Mouse (Mus musculus) ovary, postnatal 10 days (tissue): ENCODE results near the gene Zfp462.
"Not testable (repeated sequence)": the region's sequence is repeated elsewhere in the genome, so short reads cannot be mapped to it uniquely, and the experiment has no call there.

Experiments used
- DNase-seq: peaks from one replicate; pipeline ENCODE4 v3.0.0; 2022; ENCODE audit warnings: low spot score

The Zfp462 gene

DNA sequence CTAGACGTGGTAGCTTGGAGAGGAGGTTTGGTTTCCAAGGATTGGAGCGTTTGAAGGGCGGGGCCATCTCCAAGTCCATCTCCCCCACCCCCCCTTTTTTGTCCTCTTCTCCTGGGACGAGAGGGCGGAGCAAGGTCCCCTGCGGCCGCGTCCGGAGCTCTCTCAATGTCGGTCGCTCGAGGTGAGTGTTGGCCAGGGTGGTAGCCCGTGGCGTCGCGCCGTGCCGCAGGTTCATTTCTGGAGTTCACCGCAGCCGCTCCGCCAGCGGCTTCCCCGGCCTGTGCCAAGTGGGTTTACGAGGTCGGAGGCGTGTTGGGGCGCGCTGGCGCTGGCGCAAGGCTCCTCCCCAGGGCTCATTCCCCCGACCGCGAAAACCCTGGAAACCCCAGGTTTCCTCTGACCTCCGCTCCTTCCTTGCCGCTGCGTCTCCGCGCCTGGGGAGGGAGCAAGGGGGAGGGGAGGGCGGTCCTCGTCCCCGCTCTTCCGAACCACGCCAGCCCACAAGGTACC, at the start of gene Zfp462:
Zfp462 (plus strand) TSS at position 128 of the 510 bp plus-strand sequence.
- no peak for DNase-seq

DNA sequence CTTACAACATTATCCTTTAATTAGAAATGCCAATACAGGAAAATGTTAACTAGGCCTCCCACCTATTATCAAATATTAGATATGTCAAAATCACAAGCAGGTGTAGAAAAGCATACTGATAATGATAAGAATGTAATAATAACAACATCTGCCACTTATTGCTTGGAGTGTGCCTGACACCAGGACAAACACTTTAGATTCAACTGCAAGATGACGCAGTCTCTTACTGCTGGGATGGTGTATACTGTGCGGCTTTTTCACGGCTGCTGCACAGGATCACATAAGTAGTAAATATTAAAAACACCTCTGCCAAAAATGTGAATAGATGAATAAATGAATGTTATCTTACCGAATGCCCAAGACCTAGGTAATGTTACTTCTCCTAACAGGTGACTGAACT, 48.8 kb upstream of the Zfp462 start:
- DNase-seq: no peak

DNA sequence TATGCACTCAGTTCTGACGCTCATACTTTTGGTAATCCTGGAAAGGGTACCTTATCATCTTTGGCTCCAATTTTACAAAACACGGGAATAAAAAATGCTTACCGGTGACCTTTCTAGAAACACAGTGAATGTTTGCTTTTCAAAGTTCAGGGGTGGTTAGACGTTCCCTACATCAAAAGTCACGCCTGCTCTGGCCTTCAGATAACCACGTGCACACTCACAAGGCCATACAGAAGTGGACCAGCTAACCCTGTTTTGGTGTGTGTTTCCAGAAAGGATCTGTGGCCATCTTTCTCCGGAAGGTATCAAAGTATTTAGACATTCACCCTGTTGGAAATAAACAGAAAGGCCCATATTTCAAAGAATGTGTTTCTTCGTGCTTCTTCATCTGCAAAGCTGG, 40.2 kb upstream of the Zfp462 start:
- no peak for DNase-seq

DNA sequence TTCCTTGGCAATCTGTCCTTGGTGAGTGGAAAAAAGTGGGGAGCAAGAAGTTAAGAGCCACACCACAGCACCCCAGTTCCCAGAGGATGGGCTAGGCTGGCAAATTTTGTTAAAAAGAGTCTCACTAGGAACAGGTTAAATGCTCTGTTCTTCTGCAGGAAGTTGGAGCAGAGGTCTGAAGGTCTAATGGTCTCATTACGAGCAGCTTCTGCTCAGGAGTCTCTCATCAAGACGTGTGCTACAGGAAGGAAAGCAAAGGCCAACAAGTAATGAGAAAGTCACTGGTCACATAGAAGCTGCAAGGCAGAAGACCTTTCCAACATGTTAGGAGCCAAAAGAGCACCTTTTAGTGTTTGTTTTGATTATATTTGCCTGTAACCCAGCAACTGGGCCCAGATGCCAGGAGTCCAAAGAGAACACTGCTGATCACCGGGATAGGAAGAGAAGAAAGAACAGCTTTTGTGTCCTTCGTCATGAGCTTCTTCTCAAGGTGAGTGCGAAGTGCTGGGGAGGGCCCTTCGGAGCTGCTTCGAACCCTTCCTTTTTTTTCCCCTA, 39.4 kb upstream of the Zfp462 start:
- DNase-seq: no peak

DNA sequence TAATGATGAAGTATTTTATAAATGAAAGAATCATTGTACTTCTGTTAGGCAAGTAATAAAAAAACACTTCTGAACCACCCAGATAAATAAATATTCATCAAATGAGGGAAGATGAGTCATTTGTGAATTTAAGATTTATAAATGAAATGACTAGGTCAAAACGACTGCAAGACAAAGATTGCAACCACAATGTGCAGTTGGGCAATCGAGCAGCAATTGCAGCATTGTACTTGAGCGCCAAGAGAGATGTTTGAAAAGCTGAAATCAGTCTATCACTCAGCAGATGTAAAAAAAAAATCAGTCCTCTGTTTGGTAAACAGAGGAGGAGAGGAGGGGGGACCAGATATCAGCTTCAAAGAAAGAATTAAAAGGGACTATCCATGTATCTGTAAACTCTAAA, 34.5 kb upstream of the Zfp462 start:
- DNase-seq: no peak

DNA sequence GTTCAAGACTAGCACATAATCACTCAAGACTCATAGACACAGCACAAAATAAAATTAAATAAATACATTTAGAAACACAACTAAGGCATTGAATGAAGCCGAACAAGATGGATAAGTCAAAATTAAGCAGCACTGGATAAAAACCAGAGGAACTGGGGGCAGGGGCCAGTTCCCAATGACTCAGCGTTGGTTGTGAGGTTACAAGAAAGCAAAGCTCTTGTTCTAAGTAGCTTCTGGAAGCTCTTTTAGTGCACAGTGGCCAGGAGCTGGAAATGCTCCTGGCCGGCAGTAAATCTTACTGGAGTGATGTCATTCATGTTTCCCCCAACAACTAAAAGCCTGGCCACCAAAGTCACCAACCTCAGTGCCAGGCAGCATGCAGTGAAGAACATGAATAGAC, 26.6 kb upstream of the Zfp462 start:
- no peak for DNase-seq

DNA sequence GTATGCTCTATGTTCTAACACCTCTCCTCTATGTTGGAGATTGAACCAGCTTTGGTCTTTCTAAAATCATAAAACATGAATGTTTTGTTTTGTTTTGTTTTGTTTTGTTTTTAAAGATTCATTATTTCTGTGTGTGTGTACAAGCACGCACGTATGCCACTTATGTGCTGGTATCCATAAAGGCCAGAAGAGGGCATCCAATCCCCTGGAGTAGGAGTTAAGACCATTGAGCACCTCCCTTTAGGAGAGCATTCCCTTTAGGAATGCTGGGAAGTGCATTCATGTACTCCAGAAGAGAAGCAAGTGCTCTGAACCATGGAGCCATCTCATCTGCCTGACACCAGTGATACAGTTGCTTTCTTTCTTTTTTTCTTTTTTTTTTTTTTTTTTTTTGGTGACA, 21.5 kb upstream of the Zfp462 start:
- no peak for DNase-seq

DNA sequence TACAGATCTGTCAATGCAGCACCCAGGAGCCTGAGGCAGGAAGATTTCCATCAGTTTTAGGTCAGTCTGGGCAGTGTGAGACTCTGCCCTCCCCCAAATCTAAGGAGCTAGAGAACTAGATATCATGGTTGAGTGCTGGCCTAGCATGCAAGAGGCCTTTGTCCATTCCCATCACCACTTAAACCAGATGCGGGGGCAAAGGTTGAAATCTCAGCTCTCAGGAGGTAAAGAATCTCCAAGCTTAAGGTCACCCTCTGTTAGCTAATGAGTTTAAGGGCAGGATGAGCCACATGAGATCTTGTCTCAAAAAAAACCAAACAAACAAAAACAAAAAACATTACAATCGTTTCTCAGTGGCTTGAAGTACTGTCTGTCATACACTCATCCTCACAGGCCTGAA, 20.5 kb upstream of the Zfp462 start:
- DNase-seq: no peak

DNA sequence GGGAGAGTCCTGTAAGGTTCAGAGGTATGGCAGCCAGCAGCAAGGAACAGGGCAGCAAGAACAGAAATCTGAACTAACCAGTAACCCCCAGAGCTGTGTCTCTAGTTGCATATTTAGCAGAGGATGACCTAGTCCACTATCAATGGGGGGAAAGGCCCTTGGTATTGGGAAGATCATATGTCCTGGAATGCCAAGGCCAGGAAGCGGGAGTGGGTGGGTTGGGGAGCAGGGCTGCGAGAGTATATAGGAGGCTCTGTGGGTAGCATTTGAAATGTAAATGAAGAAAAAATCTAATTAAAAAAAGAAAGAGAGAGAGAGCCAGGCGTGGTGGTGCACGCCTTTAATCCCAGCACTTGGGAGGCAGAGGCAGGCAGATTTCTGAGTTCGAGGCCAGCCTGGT, 18.4 kb upstream of the Zfp462 start:
- DNase-seq: not testable (repeated sequence)

DNA sequence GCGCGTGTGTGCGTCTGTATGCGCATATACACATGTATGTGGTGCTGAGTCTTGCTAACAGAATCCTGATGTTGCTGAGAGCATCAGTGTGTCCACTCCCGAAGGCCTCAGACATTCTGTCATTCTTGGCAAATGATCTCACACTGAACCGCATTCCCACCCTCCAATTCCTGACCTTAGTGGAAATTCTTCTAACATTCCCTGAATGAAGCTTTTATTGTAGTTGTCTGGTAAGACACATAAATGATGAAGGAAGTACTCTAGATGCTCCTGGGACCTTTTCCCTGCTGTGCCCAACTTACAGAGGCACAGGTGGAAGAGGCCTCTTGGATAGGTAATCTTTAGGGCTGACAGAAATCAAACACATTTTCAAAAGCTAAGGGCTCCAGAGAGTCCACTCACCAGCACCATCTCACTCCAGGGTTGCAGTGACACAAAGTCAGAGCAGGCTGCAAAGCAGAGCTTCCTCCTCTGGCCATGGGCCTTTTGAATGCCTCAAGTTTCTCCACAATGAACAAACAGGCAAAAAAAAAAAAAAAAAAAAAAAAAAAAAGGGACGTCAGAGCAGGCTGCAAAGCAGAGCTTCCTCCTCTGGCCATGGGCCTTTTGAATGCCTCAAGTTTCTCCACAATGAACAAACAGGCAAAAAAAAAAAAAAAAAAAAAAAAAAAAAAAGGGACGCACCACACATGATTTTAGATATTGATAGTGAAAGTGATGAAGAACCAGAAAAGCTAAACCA, 17.4 kb upstream of the Zfp462 start:
- DNase-seq: not testable (repeated sequence)

DNA sequence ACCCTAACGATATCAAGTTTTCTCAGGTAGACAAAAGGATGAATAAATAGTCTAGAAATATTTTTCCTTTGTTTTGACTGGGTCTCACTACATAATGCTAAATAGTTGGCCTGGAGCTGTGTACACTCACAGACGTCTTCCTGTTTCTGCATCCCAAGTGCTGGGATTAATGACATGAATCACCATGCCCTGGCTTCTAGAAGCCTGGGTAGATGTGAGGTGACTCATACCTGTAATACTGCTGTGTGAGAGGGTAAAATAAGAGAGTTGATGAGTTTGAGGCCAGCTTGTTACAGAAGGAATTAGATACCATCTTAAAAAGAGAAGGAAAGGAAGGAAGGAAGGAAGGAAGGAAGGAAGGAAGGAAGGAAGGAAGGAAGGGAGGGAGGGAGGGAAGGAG, 15.2 kb upstream of the Zfp462 start:
- DNase-seq: no peak

DNA sequence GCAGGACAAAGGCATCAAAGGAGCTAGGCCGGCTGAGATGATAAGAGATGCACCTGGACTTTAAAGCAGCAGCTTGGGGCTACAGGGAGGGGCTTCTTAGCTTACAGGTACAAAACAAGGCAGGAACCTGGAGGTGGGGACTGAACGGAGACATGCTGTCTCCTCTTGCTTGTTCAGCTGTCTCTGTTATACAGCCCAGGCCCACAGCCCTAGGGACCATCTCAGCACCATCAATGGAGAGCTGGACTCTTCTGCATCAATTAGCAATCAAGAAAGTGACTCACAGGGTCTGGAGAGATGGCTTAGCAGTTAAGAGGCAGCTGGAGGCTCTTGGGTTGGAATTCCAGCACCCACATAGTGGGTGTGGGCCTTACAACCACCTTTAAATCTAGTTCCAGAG, 12.2 kb upstream of the Zfp462 start:
- DNase-seq: no peak

DNA sequence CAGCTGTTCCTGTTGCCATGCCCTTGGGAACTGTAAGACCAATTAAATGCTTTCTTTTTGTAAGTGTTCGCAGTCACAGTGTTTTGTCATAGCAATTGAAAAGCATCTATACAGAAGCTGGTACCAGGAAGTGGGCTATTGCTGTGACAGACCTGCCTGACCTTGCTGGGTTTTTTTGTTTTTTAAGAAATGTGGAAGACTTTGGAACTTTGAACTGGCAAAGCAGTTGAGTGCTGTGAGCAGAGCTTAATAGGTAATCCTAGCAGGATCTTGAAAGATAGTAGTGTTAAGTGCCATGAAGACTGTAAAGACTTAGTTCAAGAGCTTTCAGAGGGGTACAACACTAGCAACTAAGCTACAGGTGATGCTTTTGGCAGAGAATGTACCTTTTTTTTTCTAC, 7.7 kb upstream of the Zfp462 start:
- DNase-seq: no peak

DNA sequence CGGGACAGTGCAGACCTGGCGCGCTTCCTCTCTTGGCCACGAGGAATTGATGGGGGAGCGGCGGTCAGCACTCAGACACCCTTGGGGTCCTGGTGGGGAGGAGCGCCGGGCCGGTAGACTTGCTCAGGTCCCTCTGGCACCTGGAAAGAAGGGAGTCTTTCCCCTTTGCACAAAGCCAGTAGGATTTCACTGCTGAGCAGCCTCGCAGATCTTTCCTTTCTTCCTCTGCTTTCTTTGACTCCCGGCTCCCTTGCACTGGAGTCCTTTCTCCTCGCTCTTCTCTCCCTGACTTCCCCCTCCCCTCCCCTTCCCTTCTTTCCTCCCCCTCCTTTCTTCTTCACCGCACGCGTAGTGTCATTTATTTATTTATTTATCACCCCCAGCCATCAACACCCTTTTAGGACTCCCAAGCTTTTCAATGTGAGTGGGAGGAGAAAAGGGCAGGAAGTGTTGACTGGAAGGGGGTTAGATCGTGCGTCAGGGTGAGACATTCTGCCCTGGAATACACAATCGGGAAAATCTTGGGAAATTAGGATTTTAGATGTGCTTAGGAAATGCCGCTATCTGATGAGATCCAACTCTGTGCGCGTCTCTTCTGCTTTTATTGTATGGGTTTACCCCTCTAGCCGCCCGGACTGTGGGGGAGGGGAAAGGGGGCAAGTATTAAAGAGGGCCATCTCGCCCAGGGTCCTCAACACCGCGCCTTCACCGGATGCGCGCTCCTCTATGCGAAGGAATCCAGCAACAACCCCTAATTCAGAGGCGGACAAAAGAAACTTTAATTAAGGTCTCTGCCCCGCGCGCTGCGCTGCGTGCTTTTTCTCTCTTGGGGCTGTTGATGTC, 976 bp downstream of the Zfp462 start:
- no peak for DNase-seq

DNA sequence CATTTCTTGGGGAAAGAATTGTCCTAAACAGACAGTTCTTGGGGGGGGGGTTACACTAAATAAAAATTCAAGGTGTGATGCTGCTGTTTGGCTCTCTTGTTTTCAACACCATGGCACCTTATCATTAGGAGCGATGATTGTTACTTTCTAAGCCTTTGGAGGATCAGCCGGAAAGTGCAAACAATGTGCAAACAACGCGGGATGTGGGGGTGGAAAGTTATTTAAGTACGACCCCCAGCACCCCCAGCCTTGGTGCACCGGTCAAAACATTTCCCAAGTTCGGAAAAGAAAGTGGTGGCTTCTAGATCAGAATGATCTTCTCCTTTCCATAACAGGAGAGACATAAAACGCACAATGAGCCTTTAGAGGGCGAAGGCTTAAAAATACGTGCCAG, 1.8 kb downstream of the Zfp462 start:
- no peak for DNase-seq

DNA sequence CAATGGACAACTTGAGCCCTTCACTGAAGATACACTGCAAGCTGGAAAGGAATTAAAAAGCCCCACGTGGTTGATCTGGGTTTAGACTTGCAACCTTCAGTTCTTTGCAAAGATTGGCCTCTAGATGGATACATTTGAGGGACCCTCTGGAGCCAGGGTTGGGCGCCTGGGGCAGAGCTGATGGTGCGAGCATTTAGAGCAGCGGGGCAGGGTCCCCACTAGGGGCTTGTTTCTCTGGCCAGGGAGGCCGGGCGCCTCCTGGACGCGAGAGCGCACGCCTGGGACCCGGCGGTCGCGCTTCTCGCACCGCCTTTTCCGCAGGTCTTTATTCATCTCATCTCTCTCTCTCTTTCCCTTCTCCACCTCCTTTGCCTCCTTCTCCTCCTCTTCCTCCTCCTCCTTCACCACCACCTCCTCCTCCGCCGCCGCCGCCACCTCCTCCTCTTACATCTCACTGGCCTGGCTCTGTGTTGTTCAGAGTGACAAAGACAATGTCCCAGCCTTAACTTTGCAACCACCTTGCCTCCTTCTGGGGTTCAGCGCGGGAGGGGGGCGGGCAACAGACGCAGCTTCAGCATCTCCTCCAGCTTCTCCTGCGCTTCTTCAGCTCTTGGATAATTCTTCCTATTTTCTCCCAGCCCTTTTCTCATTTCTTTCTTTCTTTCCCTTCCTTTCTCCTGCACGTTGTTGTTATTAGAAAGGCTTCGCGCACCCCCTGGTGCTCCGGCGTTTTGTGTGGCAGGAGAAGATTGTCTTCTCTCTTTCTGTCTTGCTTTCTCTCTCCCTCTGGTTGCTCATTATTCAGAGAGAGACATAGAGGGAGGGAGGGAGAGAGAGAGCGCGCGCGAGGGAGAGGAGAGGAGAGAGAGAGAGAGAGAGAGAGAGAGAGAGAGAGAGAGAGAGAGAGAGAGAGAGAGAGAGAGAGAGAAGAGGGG, 2.5 kb downstream of the Zfp462 start:
- DNase-seq: no peak

DNA sequence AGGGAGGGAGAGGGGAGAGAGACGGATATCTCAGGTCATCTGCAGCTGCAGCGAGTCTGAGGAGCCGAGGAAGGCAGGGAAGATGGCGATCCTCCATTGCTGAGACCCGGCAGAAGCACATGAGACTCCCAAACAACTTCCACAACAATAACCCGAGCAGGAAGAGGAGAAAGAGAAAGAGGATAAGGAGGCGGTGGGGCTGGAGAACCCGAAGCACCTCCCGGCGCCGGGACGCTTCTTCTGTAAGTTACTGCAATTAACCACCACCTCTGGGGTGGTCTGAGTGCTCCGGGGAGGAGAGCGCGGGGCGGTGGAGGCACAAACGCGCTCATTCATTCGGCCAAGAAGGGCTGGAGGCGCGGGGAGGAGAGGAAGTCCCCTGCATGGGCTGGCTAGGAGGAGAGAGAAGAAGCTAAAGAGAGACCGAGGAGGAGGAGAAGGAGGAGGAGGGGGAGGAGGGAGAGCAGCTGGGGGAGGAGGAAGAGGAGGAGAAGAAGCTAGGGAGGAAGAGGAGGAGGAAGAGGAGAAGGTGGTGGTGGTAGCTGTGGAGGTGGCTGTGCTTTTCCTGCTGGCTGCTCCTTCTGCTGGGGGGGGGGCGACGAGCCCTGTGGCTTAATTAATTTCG, 3.3 kb downstream of the Zfp462 start:
- DNase-seq: peak; percentile 48

DNA sequence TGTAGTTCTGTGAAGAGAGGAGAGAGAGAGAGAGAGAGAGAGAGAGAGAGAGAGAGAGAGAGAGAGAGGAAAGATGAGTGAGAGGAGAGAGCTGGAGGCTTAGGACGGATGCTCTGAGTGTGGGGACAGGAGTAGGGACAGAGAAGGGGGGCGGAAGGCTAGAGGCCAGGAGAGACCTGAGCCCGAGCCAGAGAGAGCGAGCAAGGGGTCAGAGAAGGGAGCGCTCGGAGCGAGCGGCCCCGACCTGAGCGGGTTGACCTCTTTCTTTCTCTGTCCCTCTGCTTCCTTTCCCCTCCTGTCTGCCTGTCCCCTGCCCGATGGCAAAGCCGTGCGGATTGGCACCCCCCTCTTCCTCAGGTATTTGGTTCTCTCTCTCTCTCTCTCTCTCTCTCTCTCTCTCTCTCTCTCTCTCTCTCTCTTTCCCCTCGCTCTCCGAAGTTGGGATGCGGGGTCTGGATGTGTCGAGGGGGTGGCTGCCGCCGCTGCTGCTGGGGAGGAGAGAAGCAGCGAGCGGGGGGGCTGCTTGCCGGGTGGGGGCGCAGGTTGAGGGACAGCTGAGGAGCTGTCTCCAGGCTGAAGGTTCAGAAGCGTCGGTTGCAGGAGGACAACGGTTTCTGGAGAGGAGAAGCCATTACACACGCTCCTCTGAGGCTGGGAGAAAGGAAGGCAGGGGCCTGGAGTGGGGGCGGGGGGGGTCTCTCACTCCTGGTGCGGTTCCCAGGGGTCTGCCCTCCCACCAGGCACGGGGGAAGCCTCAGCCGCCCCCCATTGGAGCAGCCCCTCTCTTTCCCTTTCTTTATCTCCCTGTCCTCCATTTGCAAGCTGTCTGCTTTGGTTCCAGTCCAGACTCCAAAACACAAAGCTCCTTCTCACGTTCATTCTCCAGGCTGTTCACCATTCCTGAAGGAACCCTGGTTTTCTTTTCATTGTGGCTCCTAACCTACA, 4.0 kb downstream of the Zfp462 start:
- peak; percentile 43 for DNase-seq

DNA sequence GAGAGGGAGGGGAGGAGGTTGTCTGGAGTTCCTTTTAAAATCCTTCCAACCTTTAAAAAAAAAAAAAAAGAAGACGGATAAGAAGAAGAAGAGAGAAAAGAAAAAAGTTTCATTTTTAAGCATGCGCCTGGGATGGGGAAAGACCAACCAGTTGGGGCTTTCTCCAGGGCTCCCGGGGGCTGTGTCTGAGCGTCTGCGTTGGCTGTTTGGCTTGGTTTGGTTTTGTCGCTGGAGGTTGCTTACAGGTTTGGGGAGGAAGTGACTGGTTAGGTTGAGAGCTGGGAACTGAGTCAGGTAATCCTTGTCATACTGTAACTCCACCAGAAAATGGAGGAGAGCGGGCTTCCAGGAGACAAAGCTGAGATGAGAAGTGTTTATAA, 4.7 kb downstream of the Zfp462 start:
- DNase-seq: no peak

DNA sequence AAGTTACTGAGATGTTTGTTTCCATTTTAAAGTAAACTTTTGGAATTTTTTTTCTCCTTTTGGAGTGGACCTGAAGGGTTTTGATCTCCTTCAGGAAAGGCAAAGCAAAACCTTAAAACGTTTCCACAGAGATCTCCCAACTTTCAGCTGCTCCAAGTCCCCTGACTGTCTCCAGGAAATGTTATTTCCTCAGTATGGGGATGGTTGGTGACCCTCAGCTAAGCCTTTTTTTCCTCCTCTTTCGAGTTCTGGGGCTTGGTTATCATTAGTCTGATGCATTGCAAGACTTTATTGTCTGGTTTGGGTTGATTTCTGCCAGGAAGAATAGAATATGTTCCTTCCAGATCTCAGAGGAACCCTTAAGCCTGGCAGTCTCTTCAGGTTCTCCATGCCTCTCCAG, 5.3 kb downstream of the Zfp462 start:
- DNase-seq: no peak
